Mouse (Mus musculus): ENCODE measurements around the gene Acp5.

Acp5 gene

GRCm38 (mm10) chr9:22099922-22100321, 35.6 kb downstream of the Acp5 start:
- no peak for DNase-seq (ENCODE audit: low read depth, low spot score)

- no peak for DNase-seq (ENCODE audit: low read depth, low spot score)
These were observed 36.4 kb downstream of the Acp5 start, which contains the start of gene Cnn1 for GRCm38 (mm10) chr9:22098993-22099696. Gene Cnn1 (plus strand): TSS chr9:22099216.

- DNase-seq (ENCODE audit: low read depth, low spot score), result no peak
These were observed 39.6 kb downstream of the Acp5 start for GRCm38 (mm10) chr9:22095854-22096307.

- DNase-seq (ENCODE audit: low read depth, low spot score), result no peak
These were observed 42.8 kb downstream of the Acp5 start for GRCm38 (mm10) chr9:22092746-22093145.

- DNase-seq (ENCODE audit: low read depth, low spot score), result no peak
These were observed 45.5 kb downstream of the Acp5 start for GRCm38 (mm10) chr9:22089986-22090385.

- no peak for DNase-seq (ENCODE audit: low read depth, low spot score)
These were observed 46.2 kb downstream of the Acp5 start for GRCm38 (mm10) chr9:22089281-22089680.

GRCm38 (mm10) chr9:22087034-22087618, 48.4 kb downstream of the Acp5 start:
- no peak for DNase-seq (ENCODE audit: low read depth, low spot score)

- no peak for DNase-seq (ENCODE audit: low read depth, low spot score)
These were observed 49.5 kb downstream of the Acp5 start for GRCm38 (mm10) chr9:22086012-22086411.

GRCm38 (mm10) chr9:22085022-22085834, 50.3 kb downstream of the Acp5 start, which contains the start of gene Ecsit:
Gene Ecsit (minus strand): TSS chr9:22085438.
- DNase-seq (ENCODE audit: low read depth, low spot score), result peak; percentile 97

- DNase-seq (ENCODE audit: low read depth, low spot score), result no peak
These were observed 50.9 kb downstream of the Acp5 start for GRCm38 (mm10) chr9:22084667-22085021.

Measured in telencephalon, adult 2 months (tissue).